Mouse (Mus musculus): Measurements from ENCODE around the gene Tmem87b.
A peak's percentile ranks its signal among the peaks of the same experiment; 100 is the strongest.

The Tmem87b gene

DNA sequence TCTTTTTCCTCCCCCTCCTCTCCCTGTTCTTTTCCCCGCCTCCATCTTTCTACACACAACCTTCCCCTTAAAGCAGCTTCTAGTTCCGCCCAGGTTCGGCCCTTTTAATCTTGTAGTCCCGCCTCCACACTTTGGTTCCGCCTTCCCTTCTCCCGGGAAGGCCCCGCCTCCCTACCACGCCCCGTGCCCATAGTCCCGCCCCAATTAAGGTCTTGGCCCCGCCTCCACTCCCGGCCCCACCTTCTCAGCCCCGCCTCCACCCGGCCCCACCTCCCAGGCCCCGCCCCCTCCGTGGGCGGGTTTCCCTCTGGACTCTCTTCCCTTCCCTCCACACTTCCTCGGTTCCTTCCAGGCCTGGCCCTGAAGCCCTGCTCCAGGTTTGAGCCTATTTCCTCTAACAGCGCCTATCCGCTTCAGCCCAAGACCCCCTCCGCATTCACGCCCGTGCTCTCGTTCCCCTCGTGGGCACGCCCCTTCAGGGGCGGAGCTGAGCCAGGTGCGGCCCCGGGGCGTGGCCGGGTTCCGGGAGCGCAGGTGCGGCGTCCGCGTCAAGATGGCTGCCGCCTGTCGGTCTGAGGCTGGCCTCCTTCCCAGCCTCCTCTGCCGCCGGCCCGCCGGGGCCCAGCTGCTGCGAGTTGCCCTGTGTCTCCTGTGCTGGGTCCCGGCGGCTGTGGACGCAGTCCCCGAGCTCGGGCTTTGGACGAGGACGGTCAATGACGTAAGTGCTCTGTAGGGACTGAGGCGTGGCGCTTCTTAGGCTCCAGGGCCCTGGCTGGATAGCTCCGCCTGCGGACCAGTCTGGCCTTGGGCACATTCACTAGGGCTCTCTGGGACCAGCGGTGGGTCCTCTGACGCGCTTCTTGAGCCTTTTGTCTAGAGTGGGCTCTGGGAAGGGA lies at the start of gene Tmem87b:
Tmem87b (plus strand) TSS at position 333 of the 896 bp plus-strand sequence.
- DNase-seq (ENCODE audit: low spot score in 2 of 2), result peak; percentile 89 to 97

GRCm38 (mm10) chr2:128768545-128769247 lies 49.2 kb upstream of the Tmem87b start:
- DNase-seq (ENCODE audit: low spot score in 2 of 2), result no peak

DNA sequence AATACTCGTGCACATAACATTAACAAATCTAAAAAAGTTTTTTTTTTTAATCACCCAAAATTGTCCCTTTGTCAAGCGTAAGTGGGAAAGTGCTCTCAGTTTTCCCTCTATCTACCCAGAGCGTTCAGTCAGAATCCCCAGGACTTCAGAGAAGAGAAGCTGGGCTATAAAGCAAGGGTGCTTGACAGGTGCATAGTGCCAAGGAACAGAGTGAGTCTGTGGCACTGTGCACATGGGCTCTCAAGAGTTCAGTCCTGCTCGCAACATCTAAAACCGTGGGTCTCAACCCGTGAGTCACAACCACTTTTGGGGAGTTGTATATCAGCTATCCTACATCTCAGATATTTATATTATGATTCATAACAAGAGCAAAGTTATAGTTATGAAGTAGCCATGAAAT lies 47.4 kb upstream of the Tmem87b start:
- no peak for DNase-seq (ENCODE audit: low spot score in 2 of 2)

DNA sequence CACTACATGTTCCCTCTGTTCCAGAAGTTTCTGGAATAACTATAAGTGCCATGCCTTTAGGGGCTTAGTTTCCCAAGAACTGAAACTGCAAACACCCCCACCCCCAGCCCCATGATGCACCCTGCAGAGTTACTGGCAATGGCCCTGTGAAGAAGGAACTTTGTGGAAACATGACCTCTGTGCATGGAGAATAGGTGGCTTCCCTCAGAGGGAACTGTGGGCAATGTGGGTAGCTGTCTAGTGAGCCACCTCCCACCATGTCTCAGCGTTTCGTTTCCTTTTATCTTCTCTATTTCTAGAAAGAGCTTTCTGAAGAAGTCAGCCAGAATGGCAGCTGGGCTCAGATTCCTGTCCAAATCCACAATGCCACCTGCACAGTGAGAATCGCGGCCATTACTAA lies 46.9 kb upstream of the Tmem87b start:
- peak in 1 of 2 experiments; percentile 28 for DNase-seq (ENCODE audit: low spot score in 2 of 2)

GRCm38 (mm10) chr2:128771750-128772338 lies 46.1 kb upstream of the Tmem87b start:
- DNase-seq (ENCODE audit: low spot score in 2 of 2), result no peak

GRCm38 (mm10) chr2:128782231-128782630 lies 35.7 kb upstream of the Tmem87b start:
- DNase-seq (ENCODE audit: low spot score in 2 of 2), result no peak

- DNase-seq (ENCODE audit: low spot score in 2 of 2), result no peak
Observed at GRCm38 (mm10) chr2:128783660-128784345, 34.1 kb upstream of the Tmem87b start.

DNA sequence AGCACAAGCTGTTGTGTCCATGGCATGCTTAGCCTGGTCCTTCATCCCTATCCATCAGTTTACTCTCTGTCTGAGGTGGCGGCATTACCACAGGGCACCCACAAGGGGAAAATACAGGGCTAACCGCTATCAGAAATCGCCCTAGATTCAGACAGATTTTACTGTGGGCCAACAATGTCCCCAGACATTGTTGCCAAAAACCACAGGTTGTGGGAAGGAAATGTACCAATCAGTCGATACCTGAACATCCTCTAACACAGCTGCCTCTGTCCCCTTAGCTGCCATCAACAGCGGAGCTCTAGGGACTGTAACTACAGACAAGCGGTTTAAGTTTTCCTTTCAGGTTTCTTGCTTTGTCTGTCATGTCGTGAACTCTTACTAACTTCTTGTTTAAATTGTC lies 33.1 kb upstream of the Tmem87b start:
- no peak for DNase-seq (ENCODE audit: low spot score in 2 of 2)

DNA sequence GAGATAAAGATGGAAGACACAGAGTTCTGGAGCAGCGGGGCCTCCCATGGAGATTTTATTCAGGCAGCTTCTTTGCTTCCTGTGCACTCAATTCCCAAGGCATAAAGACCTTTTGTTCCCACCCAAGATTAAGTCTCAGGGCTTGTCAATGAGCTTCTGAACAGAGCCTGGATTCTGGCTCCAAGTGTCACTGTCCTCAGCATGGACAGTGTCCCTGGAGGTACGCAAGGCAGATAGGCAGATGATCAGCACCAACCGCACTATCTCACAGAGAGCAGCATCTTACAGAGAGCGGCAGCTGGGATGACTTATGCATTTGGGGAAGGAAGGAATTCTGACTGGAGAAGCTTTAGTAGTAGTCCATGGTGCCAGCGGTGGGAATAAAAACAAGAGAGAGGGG lies 31.6 kb upstream of the Tmem87b start:
- DNase-seq (ENCODE audit: low spot score in 2 of 2), result no peak

DNA sequence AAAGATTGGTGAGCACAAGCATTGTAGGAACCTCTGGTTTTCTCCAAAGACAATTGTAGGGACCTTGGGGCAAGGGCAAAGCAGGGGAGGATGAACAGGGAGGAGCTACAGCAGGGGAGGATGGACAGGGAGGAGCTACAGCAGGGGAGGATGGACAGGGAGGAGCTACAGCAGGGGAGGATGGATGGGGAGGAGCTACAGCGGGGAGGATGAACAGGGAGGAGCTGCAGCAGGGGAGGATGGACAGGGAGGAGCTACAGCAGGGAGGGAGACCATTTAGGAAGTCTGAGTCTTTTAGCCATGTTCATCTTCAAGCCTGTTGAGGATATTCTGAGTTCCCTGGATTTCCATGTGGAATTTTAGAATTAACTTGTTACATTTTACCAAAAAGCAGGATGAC lies 31.1 kb upstream of the Tmem87b start:
- no peak for DNase-seq (ENCODE audit: low spot score in 2 of 2)

GRCm38 (mm10) chr2:128787805-128788204 lies 30.1 kb upstream of the Tmem87b start:
- DNase-seq (ENCODE audit: low spot score in 2 of 2), result no peak

DNA sequence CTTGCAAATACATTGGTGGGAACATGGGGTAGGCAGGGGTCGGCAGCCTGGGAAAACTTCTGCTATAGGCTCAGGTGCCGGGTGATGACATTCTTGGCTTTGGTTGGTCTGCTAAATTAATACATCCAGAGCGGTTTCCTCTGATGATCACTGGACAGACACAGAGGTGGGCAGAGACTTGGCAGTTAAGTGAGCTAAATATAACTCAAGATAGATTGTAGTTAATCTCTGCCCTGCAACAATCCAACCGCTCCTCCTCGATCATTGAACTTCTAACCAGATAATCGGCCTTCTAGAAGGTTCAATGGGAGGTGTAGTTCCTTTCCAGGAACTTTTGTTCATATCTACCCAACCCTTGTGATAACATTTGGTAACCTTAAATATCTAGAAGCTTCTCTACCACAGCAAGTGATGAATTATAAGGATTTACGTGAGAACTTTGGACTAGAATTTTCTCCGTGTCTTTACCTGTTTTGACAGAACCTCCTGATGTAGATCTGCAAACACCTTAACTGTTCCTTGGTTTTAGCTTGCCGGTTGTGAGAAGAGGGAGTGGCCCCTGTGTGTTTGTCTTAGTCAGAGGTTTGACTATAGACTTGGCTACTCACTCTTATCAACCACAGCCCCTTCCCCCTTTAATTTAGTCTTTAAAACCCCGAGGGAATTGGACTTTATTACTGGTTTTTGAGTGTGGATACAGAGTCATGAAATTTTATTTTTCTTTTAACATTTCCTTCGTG lies 26.9 kb upstream of the Tmem87b start:
- DNase-seq (ENCODE audit: low spot score in 2 of 2), result no peak

- DNase-seq (ENCODE audit: low spot score in 2 of 2), result no peak
Observed at GRCm38 (mm10) chr2:128793958-128794357, 24.0 kb upstream of the Tmem87b start.

DNA sequence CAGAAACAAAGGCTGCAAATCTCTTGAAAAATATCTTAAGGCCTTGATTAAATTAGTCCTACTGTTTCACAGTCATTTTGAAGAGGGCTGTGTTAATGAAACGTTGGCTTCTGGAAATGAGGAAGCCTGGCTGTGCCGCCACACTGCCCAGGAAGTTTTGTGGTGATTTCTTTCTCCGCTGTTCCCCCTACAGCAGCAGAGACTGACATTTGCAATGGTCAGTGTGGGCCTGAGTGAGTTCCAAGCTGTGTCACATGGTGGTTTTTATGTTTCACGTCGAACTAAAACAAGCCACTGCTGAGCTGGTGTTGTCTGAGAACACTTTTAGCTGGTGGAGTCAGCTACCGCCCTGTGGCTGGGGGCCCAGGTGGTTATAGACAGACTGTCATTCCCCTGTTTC lies 21.5 kb upstream of the Tmem87b start:
- peak in 1 of 2 experiments; percentile 29 for DNase-seq (ENCODE audit: low spot score in 2 of 2)

DNA sequence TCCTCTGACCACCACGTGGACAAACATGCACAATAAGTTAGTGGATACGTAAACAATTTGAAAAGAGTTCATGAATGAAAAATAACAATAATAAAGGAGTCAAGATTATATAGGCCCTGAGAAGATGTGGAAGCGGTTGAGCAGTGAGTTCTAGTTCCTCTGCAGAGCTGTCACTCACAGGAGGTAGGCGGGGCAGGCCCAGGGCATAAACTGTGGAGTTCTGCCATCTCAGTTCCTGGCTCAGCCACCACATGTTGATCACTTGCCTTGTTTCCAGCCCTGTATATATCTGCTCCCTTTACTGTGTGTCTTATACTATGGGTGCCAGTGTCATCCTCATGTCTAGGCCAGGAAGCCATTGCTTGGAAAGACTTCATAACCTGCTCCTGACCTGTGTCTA lies 14.5 kb upstream of the Tmem87b start:
- no peak for DNase-seq (ENCODE audit: low spot score in 2 of 2)

- no peak for DNase-seq (ENCODE audit: low spot score in 2 of 2)
Observed at GRCm38 (mm10) chr2:128805341-128805740, 12.6 kb upstream of the Tmem87b start.

- peak; percentile 42 to 52 for DNase-seq (ENCODE audit: low spot score in 2 of 2)
Observed at GRCm38 (mm10) chr2:128806561-128806960, 11.4 kb upstream of the Tmem87b start.

DNA sequence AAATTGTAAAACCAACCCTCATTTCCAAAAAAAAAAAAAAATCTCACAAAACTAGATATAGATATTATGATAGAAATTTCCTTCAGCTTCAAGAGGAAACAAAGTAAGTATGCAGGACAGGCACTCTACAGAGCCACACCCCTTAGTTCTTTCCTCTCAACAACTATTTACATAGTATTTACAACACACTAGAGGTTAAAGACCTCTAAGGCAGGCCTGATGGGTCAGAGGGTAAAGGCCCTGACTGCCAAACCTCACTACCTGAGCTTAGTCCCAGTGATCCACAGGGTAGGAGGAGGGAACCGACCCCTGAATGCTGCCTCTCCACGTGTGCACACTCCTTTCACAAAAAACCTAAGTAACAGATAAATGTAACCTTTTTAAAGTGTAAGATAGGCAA lies 5.2 kb upstream of the Tmem87b start:
- DNase-seq (ENCODE audit: low spot score in 2 of 2), result no peak

DNA sequence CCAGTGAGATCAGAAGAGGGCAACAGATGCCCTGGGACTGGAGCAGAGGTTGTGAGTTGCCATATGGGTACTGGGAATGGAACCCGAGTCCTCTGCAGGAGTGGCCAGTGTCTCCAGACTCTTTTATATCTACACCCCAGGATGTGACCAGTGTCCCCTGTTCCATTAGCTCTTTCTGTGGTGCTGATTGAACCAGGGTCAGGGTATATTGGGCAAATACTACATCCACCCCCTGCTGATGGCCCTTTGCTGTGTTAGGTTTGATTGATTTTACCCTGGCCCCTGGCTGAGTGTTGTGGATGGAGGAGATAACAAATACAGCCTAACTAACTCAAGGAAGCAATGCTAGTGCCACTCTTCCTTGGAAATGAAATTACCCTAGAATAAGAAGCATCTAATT lies 1.6 kb upstream of the Tmem87b start:
- DNase-seq (ENCODE audit: low spot score in 2 of 2), result no peak

DNA sequence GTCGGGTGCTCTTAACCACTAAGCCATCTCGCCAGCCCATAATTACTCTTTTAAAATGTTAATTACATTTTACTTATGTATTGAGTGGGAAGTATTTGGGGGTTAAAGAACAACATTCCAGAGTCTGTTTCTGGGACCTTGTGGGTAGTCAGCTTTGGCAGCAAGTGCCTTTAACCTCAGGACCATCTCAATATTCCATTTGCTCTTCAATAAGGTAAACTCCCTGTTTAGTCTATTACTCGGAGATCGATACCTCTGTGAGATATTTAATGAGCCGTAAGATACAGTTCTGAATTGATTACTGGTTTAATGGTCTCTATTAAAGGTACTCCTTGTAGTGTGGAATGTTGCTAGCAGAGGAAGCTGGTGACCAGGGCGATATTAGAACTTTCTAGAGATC lies 1.0 kb upstream of the Tmem87b start:
- DNase-seq (ENCODE audit: low spot score in 2 of 2), result no peak

DNA sequence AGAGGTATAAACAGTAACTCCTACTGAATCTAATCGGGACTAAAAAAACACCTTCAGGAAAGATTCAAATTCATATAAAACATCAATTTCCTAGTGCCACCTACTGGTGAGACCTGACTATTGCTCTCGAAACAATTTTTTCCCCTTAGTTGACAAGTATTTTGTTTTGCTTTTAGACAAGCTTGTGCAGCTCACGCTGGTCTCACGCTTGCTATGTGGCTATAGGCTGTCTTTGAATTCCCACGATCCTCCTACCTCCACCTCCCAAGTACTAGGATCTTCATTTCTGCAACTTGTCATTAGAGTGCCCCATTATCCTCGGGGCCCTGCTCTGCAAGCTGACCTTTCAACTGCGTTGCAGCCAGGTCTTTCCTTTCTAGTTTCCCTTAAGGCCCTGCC lies 532 bp upstream of the Tmem87b start:
- peak; percentile 76 to 87 for DNase-seq (ENCODE audit: low spot score in 2 of 2)

Data from left cerebral cortex, adult 9 months (tissue).